Mouse (Mus musculus): ENCODE data around the gene Olfr549. TPM values are rescaled to one million over a fixed set of nuclear protein-coding genes. Genes with fewer than 3 reads are reported as not detected.
A peak's percentile ranks its signal among the peaks of the same experiment; 100 is the strongest.

The Olfr549 gene
- not detected in 2 replicates for polyA plus RNA-seq (2015; fragmentation: Nextera tagmentation; extraction: Ambion mirVana)

GRCm38 (mm10) chr7:102549570-102549969, at the start of gene Olfr549:
Gene Olfr549, plus strand, starts transcription at chr7:102549870.
- ATAC-seq = no peak
- no peaks in the 10 kb centered on the region for H3K27me3 ChIP-seq

GRCm38 (mm10) chr7:102501986-102502385, 47.7 kb upstream of the Olfr549 start:
- H3K36me3 ChIP-seq = no peaks in the 10 kb centered on the region
- H3K27ac ChIP-seq = no peak overlapping the region
- no peak overlapping the region for H3K4me2 ChIP-seq (replicated peaks)
- ATAC-seq = no peak
- no peaks in the 10 kb centered on the region for H3K9me3 ChIP-seq
- no peaks in the 10 kb centered on the region for H3K27me3 ChIP-seq
- no peak overlapping the region for H3K4me3 ChIP-seq (replicated peaks)
- H3K9ac ChIP-seq (replicated peaks) = no peak overlapping the region
- 85% methylated on average over 5 of the region's 5 CpGs for WGBS
- H3K4me1 ChIP-seq (replicated peaks) = no peaks in the 10 kb centered on the region

More at GRCm38 (mm10) chr7:102549570-102549969, at the start of gene Olfr549:
- H3K27ac ChIP-seq = no peak within 1 kb of the TSS
- no peak within 1 kb of the TSS for H3K9ac ChIP-seq (replicated peaks)
- 88% methylated on average over 3 of the region's 3 CpGs for WGBS
- no peak within 1 kb of the TSS for H3K4me3 ChIP-seq (replicated peaks)
- no peak within 1 kb of the TSS for H3K4me2 ChIP-seq (replicated peaks)
- no peaks in the 10 kb centered on the region for H3K36me3 ChIP-seq
- no peaks in the 10 kb centered on the region for H3K9me3 ChIP-seq
- no peaks in the 10 kb centered on the region for H3K4me1 ChIP-seq (replicated peaks)

- Histone ChIP-seq H3K9me3 (no peaks in the 10 kb centered on the region), H3K27ac (no peak overlapping the region), H3K27me3 (peaks cover 2% of the 10 kb centered on the region; the same call in 1 of the 2 replicates), H3K4me3 (replicated peaks) (no peak overlapping the region), H3K4me2 (replicated peaks) (no peak overlapping the region), H3K9ac (replicated peaks) (no peak overlapping the region), H3K36me3 (no peaks in the 10 kb centered on the region), H3K4me1 (replicated peaks) (no peaks in the 10 kb centered on the region)
- WGBS = 44% methylated on average over 3 of the region's 3 CpGs
- ATAC-seq = peak; percentile 90
These were observed 42.8 kb upstream of the Olfr549 start for GRCm38 (mm10) chr7:102506848-102507247.

- Histone ChIP-seq H3K9ac (replicated peaks) (no peak overlapping the region), H3K27ac (no peak overlapping the region), H3K27me3 (peaks cover 8% of the 10 kb centered on the region; the same call in 1 of the 2 replicates), H3K9me3 (no peaks in the 10 kb centered on the region), H3K4me2 (replicated peaks) (no peak overlapping the region), H3K4me3 (replicated peaks) (no peak overlapping the region), H3K36me3 (no peaks in the 10 kb centered on the region), H3K4me1 (replicated peaks) (0 out of 2 replicates have a peak, but pooled peaks cover 3% of the 10 kb centered on the region)
- no peak for ATAC-seq
- WGBS = 87% methylated on average over 9 of the region's 9 CpGs
These were observed 41.6 kb upstream of the Olfr549 start for GRCm38 (mm10) chr7:102508066-102508465.

GRCm38 (mm10) chr7:102508666-102509065, 41.0 kb upstream of the Olfr549 start:
- no peak for ATAC-seq
- H3K9me3 ChIP-seq = no peaks in the 10 kb centered on the region
- peaks cover 7% of the 10 kb centered on the region; the same call in 1 of the 2 replicates for H3K4me1 ChIP-seq (replicated peaks)
- H3K4me2 ChIP-seq (replicated peaks) = no peak overlapping the region
- WGBS = 95% methylated on average over 6 of the region's 6 CpGs
- H3K27me3 ChIP-seq = peaks cover 9% of the 10 kb centered on the region
- H3K9ac ChIP-seq (replicated peaks) = no peak overlapping the region
- H3K27ac ChIP-seq = no peak overlapping the region
- no peak overlapping the region for H3K4me3 ChIP-seq (replicated peaks)
- no peaks in the 10 kb centered on the region for H3K36me3 ChIP-seq

- no peak for ATAC-seq
- no peak overlapping the region for H3K4me2 ChIP-seq (replicated peaks)
- H3K36me3 ChIP-seq = no peaks in the 10 kb centered on the region
- no peaks in the 10 kb centered on the region for H3K9me3 ChIP-seq
- H3K9ac ChIP-seq (replicated peaks) = no peak overlapping the region
- no peak overlapping the region for H3K27ac ChIP-seq
- H3K4me1 ChIP-seq (replicated peaks) = peaks cover 7% of the 10 kb centered on the region; the same call in 1 of the 2 replicates
- no peak overlapping the region for H3K4me3 ChIP-seq (replicated peaks)
- 81% methylated on average over 7 of the region's 7 CpGs for WGBS
- peaks cover 18% of the 10 kb centered on the region for H3K27me3 ChIP-seq
These were observed 39.9 kb upstream of the Olfr549 start for GRCm38 (mm10) chr7:102509726-102510125.

- Histone ChIP-seq H3K36me3 (no peaks in the 10 kb centered on the region), H3K4me2 (replicated peaks) (no peak overlapping the region), H3K9me3 (no peaks in the 10 kb centered on the region), H3K27ac (no peak overlapping the region), H3K4me3 (replicated peaks) (no peak overlapping the region), H3K4me1 (replicated peaks) (peaks cover 7% of the 10 kb centered on the region; the same call in 1 of the 2 replicates), H3K27me3 (peaks cover 24% of the 10 kb centered on the region), H3K9ac (replicated peaks) (no peak overlapping the region)
- ATAC-seq = no peak
- WGBS = 92% methylated on average over 10 of the region's 10 CpGs
These were observed 37.7 kb upstream of the Olfr549 start for GRCm38 (mm10) chr7:102511927-102512326.

- Histone ChIP-seq H3K27me3 (peaks cover 24% of the 10 kb centered on the region), H3K27ac (no peak overlapping the region), H3K4me1 (replicated peaks) (peaks cover 7% of the 10 kb centered on the region; the same call in 1 of the 2 replicates), H3K36me3 (no peaks in the 10 kb centered on the region), H3K4me3 (replicated peaks) (peak overlapping the region; percentile 53), H3K9me3 (no peaks in the 10 kb centered on the region), H3K4me2 (replicated peaks) (peak overlapping the region; percentile 83), H3K9ac (replicated peaks) (peak overlapping the region; percentile 76)
- ATAC-seq = peak; percentile 96
- WGBS = under 1% methylated on average over 52 of the region's 54 CpGs
These were observed 36.7 kb upstream of the Olfr549 start for GRCm38 (mm10) chr7:102512814-102513435.

- Histone ChIP-seq H3K9me3 (no peaks in the 10 kb centered on the region), H3K36me3 (no peaks in the 10 kb centered on the region), H3K9ac (replicated peaks) (no peak overlapping the region), H3K27me3 (peaks cover 24% of the 10 kb centered on the region), H3K4me2 (replicated peaks) (no peak overlapping the region), H3K4me1 (replicated peaks) (peaks cover 7% of the 10 kb centered on the region; the same call in 1 of the 2 replicates), H3K4me3 (replicated peaks) (no peak overlapping the region), H3K27ac (no peak overlapping the region)
- 74% methylated on average over 4 of the region's 4 CpGs for WGBS
- ATAC-seq = no peak
These were observed 35.5 kb upstream of the Olfr549 start for GRCm38 (mm10) chr7:102514144-102514543.

GRCm38 (mm10) chr7:102516261-102517050, 33.2 kb upstream of the Olfr549 start:
- no peaks in the 10 kb centered on the region for H3K9me3 ChIP-seq
- no peak for ATAC-seq
- no peak overlapping the region for H3K4me2 ChIP-seq (replicated peaks)
- no peak overlapping the region for H3K9ac ChIP-seq (replicated peaks)
- WGBS = 82% methylated on average over 10 of the region's 10 CpGs
- peaks cover 7% of the 10 kb centered on the region; the same call in 1 of the 2 replicates for H3K4me1 ChIP-seq (replicated peaks)
- H3K27ac ChIP-seq = no peak overlapping the region
- no peak overlapping the region for H3K4me3 ChIP-seq (replicated peaks)
- H3K27me3 ChIP-seq = peaks cover 24% of the 10 kb centered on the region
- H3K36me3 ChIP-seq = no peaks in the 10 kb centered on the region

- no peak for ATAC-seq
- H3K36me3 ChIP-seq = no peaks in the 10 kb centered on the region
- H3K27me3 ChIP-seq = peaks cover 21% of the 10 kb centered on the region
- H3K27ac ChIP-seq = no peak overlapping the region
- no peaks in the 10 kb centered on the region for H3K9me3 ChIP-seq
- no peak overlapping the region for H3K4me2 ChIP-seq (replicated peaks)
- H3K4me3 ChIP-seq (replicated peaks) = no peak overlapping the region
- H3K4me1 ChIP-seq (replicated peaks) = peaks cover 7% of the 10 kb centered on the region; the same call in 1 of the 2 replicates
- no peak overlapping the region for H3K9ac ChIP-seq (replicated peaks)
- WGBS = 85% methylated on average over 2 of the region's 2 CpGs
These were observed 32.7 kb upstream of the Olfr549 start for GRCm38 (mm10) chr7:102517051-102517335.

GRCm38 (mm10) chr7:102529052-102529451, 20.6 kb upstream of the Olfr549 start:
- WGBS = 91% methylated on average over 1 of the region's 1 CpGs
- Histone ChIP-seq H3K27me3 (no peaks in the 10 kb centered on the region), H3K4me2 (replicated peaks) (no peak overlapping the region), H3K4me1 (replicated peaks) (no peaks in the 10 kb centered on the region), H3K27ac (no peak overlapping the region), H3K9ac (replicated peaks) (no peak overlapping the region), H3K36me3 (no peaks in the 10 kb centered on the region), H3K4me3 (replicated peaks) (no peak overlapping the region), H3K9me3 (no peaks in the 10 kb centered on the region)
- no peak for ATAC-seq
